Mouse (Mus musculus): ENCODE data around the gene Hsd3b1. TPM values are rescaled to one million over a fixed set of nuclear protein-coding genes. Genes with fewer than 3 reads are reported as not detected.

Hsd3b1 gene
- polyA plus RNA-seq, 1 experiment from 2014 or later: 14.1 TPM

Other genes starting within 250 kb of the Hsd3b1 start
- gene Hsd3b5, start 229.5 kb downstream of the Hsd3b1 start, polyA plus RNA-seq (2015; fragmentation: Nextera tagmentation; extraction: Ambion mirVana): 0.08 TPM in 1 of 2 replicates, not detected in the other
- gene Hsd3b2, start 135.3 kb downstream of the Hsd3b1 start, polyA plus RNA-seq (2015; fragmentation: Nextera tagmentation; extraction: Ambion mirVana): not detected in 2 replicates
- 0.54 and 1.3 TPM in 2 replicates for gene Hsd3b3, start 96.7 kb downstream of the Hsd3b1 start, polyA plus RNA-seq (2015; fragmentation: Nextera tagmentation; extraction: Ambion mirVana)
- 15.0 and 15.5 TPM in 2 replicates for gene Hsd3b6, start 45.4 kb downstream of the Hsd3b1 start, polyA plus RNA-seq (2015; fragmentation: Nextera tagmentation; extraction: Ambion mirVana)
- 2.5 and 2.7 TPM in 2 replicates for gene Hao2, start 33.4 kb upstream of the Hsd3b1 start, polyA plus RNA-seq (2015; fragmentation: Nextera tagmentation; extraction: Ambion mirVana)

Measured in liver, embryonic 13.5 days (tissue).